Mouse (Mus musculus) heart, embryonic 13.5 days (tissue): Measurements from ENCODE around the gene Alox5. TPM values are rescaled to one million over a fixed set of nuclear protein-coding genes. Genes with fewer than 3 reads are reported as not detected.
"Not testable (repeated sequence)": the region's sequence is repeated elsewhere in the genome, so short reads cannot be mapped to it uniquely, and the experiment has no call there.

ENCODE experiments used
- ATAC-seq: fragments of 200-750 bp; cut with Nextera tagmentation; 2 replicates; pipeline ENCODE4 v1.8.0; 2017; ENCODE audit warnings: moderate TSS enrichment; ENCODE audit not compliant: insufficient number of reproducible peaks, low FRiP score, low TSS enrichment; ENCODE audit errors: extremely low read depth
- H3K27ac ChIP-seq: fragments of 300-500 bp; sonication (generic); replicated peaks from 2 replicates; pipeline ENCODE4 v1.5.1; 2015; ENCODE audit warnings: moderate library complexity, mild to moderate bottlenecking, inconsistent platforms
- H3K27me3 ChIP-seq: fragments of 300-500 bp; sonication (generic); replicated peaks from 2 replicates; pipeline ENCODE4 v1.6.1; 2015; ENCODE audit warnings: mild to moderate bottlenecking, inconsistent platforms
- H3K36me3 ChIP-seq: fragments of 300-500 bp; sonication (generic); 2 replicates; pipeline ENCODE4 v1.6.1; 2015; ENCODE audit warnings: mild to moderate bottlenecking, inconsistent platforms
- H3K4me1 ChIP-seq: fragments of 300-500 bp; sonication (generic); 2 replicates; pipeline ENCODE4 v1.6.1; 2015; ENCODE audit warnings: inconsistent platforms
- H3K4me2 ChIP-seq: fragments of 300-500 bp; sonication (generic); 2 replicates; pipeline ENCODE4 v1.6.1; 2015; ENCODE audit warnings: inconsistent platforms, mild to moderate bottlenecking, moderate library complexity
- H3K4me3 ChIP-seq: fragments of 300-500 bp; sonication (generic); 2 replicates; pipeline ENCODE4 v1.5.1; 2015; ENCODE audit warnings: moderate library complexity, mild to moderate bottlenecking, inconsistent platforms
- H3K9ac ChIP-seq: fragments of 300-500 bp; sonication (generic); 2 replicates; pipeline ENCODE4 v1.6.1; 2015; ENCODE audit warnings: inconsistent platforms, mild to moderate bottlenecking, moderate library complexity
- H3K9me3 ChIP-seq: fragments of 300-500 bp; sonication (generic); 2 replicates; pipeline ENCODE4 v1.6.1; 2016; ENCODE audit warnings: inconsistent platforms
- WGBS: fragments of 180-500 bp; shearing (Covaris S2); methylation state at CpG from one replicate; pipeline ENCODE4 v1.1.7; 2015; ENCODE audit warnings: mixed read lengths; 5-methylcytosine and 5-hydroxymethylcytosine counted together
- polyA plus RNA-seq: library from polyadenylated mRNA; unstranded; fragments of >200 nt; fragmentation: Nextera tagmentation; extraction: Ambion mirVana; gene quantifications from 2 replicates; pipeline ENCODE4 v1.2.1, GENCODE M21; 2015

The Alox5 gene
- 2.6 and 2.9 TPM in 2 replicates for polyA plus RNA-seq

DNA sequence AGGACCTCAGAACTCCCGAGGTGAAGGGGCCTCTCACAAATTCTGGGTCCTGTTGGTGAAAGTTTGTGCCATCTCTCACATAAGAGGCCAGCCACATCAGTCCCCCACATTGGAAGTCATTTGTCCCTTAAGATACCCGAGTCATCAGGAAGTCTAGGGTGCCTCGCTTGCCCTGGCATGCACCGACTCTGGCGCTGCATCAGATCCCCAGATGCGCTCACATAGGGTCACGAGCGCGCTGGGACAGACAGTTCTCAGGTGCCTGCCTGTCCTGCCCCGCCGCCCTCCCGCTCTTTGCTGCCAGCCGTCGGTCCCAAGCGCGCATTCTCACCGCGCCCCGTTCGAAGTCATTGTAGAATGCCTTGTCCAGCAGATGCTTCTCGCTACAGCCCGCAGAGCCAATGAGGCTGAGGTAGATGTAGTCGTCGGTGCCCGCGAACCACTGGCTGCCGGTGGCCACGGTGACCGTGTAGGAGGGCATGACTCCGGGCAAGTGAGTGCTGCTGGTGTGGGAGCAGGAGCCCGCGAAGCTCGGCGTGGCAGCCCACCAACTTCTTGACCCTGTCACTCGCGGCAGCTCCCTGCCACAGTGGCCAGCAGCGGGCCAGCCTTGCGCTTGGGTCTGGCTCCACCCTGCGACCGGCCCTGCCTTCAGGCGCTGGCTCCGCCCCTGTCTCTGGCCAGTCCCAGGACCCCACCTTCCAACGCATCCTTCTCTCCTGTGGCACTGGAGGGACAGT lies at the start of gene Alox5:
Gene Alox5 (minus strand): TSS at position 635 of the 740 bp plus-strand sequence.
- Histone ChIP-seq H3K27ac (no peak within 1 kb of the TSS), H3K36me3 (no peaks in the 10 kb centered on the region), H3K4me2 (peak within 1 kb of the TSS; percentile 77), H3K27me3 (peaks cover 49% of the 10 kb centered on the region), H3K9ac (peak within 1 kb of the TSS; percentile 33; the same call in 1 of the 2 replicates), H3K4me1 (peaks cover 9% of the 10 kb centered on the region; the same call in 1 of the 2 replicates), H3K9me3 (no peaks in the 10 kb centered on the region), H3K4me3 (peak within 1 kb of the TSS; percentile 52)
- 2% methylated on average over 43 of the region's 43 CpGs for WGBS
- ATAC-seq: no peak

DNA sequence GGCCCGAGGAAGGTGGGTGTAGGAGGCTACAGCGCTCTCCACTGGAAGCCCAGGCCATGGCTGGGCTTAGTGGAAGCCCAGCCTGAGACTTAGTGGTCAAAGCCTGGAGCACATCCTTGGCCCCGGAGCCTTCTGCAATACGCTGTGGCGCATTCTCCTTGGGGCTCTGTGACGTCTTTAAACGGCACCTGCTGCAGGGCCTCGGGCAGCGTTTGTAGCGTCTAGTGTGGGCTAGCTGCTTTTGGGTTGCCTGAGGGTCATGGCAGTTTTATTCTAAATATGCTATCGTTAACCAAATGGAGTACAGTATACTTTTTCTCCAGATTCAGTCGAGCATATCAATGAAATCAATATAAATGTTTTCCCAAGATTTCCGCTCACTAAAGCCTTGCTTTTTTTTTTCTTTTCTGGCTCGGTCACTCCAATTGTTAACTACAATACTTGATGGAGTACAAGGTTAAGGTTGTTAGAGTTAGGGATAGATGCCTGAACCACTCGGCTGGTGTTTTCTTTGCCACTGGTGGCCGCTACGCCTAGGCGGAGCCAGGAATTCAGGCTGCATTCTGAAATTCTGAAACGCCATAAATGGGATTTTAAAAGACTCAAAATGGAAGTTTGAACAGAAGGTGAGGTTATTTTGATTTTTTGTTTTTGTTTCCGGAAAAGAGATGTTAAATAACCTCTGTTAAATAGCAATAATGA lies 45.5 kb upstream of the Alox5 start, which contains the start of gene Olfr212:
Gene Olfr212 (plus strand): TSS at position 215 of the 702 bp plus-strand sequence.
- WGBS: 85% methylated on average over 20 of the region's 20 CpGs
- not testable (repeated sequence) for H3K9ac ChIP-seq, H3K36me3 ChIP-seq, H3K4me2 ChIP-seq, H3K4me1 ChIP-seq, H3K4me3 ChIP-seq, ATAC-seq, H3K27ac ChIP-seq, H3K27me3 ChIP-seq
- peaks cover 23% of the 10 kb centered on the region for H3K9me3 ChIP-seq

DNA sequence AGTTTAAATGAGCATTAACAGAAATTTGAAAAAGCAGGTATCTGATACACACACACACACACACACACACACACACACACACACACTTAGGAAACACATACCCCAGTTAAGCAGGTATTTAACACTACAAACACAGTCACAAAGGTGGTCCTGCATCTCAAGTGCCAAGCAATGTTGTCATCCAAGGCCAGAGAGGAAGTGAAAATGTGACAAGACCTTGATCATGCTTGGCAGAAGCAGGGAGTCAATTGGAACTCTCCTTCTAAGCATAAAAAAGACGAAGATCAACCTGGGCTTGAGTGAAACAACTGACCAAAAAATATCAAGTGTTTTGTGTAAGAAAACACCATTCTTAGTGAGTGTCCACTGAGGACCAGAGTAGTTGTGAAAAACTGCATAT lies 35.0 kb upstream of the Alox5 start:
- H3K9me3 ChIP-seq: no peaks in the 10 kb centered on the region
- H3K27ac ChIP-seq: no peak overlapping the region
- no peaks in the 10 kb centered on the region for H3K27me3 ChIP-seq
- no peak overlapping the region for H3K4me3 ChIP-seq
- H3K36me3 ChIP-seq: no peaks in the 10 kb centered on the region
- no peak overlapping the region for H3K4me2 ChIP-seq
- H3K9ac ChIP-seq: no peak overlapping the region
- ATAC-seq: no peak
- 61% methylated on average over 1 of the region's 1 CpGs for WGBS
- no peaks in the 10 kb centered on the region for H3K4me1 ChIP-seq

- no peaks in the 10 kb centered on the region for H3K36me3 ChIP-seq
- H3K4me1 ChIP-seq: no peaks in the 10 kb centered on the region
- WGBS: 73% methylated on average over 5 of the region's 5 CpGs
- H3K4me2 ChIP-seq: no peak overlapping the region
- no peaks in the 10 kb centered on the region for H3K27me3 ChIP-seq
- no peak for ATAC-seq
- no peaks in the 10 kb centered on the region for H3K9me3 ChIP-seq
- H3K27ac ChIP-seq: no peak overlapping the region
- H3K9ac ChIP-seq: no peak overlapping the region
- H3K4me3 ChIP-seq: no peak overlapping the region
Measured at GRCm38 (mm10) chr6:116493742-116494141, 32.8 kb upstream of the Alox5 start.

- Histone ChIP-seq H3K4me2 (no peak within 1 kb of the TSS), H3K4me3 (no peak within 1 kb of the TSS), H3K36me3 (no peaks in the 10 kb centered on the region), H3K9ac (no peak within 1 kb of the TSS), H3K9me3 (no peaks in the 10 kb centered on the region), H3K27me3 (no peaks in the 10 kb centered on the region), H3K27ac (no peak within 1 kb of the TSS), H3K4me1 (no peaks in the 10 kb centered on the region)
- 67% methylated on average over 4 of the region's 4 CpGs for WGBS
- no peak for ATAC-seq
Measured at GRCm38 (mm10) chr6:116488791-116489190, 27.8 kb upstream of the Alox5 start, which contains the start of gene Olfr211. TSS of gene Olfr211 (plus strand) at chr6:116489091.

DNA sequence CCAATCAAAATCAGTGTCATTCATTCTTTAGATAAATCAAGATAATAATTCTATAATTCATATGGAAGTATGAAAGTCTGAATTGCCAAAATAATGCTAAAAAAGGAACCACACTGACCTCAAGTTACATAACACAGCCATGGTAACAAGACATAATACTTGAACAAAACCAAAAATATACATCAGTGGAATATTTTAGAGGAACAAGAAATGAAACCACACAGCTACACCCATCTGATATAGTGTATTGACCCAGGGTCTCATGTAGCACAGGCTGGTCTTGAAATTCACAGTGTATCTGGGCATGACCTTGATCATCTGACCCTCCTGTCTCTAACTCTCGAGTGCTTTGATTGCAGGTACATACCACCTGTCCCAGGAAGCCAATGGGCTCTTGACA lies 25.9 kb upstream of the Alox5 start:
- WGBS: 41% methylated on average over 1 of the region's 1 CpGs
- Histone ChIP-seq H3K27me3 (no peaks in the 10 kb centered on the region), H3K9ac (no peak overlapping the region), H3K27ac (no peak overlapping the region), H3K4me1 (no peaks in the 10 kb centered on the region), H3K4me3 (no peak overlapping the region), H3K4me2 (no peak overlapping the region), H3K9me3 (no peaks in the 10 kb centered on the region), H3K36me3 (no peaks in the 10 kb centered on the region)
- no peak for ATAC-seq

DNA sequence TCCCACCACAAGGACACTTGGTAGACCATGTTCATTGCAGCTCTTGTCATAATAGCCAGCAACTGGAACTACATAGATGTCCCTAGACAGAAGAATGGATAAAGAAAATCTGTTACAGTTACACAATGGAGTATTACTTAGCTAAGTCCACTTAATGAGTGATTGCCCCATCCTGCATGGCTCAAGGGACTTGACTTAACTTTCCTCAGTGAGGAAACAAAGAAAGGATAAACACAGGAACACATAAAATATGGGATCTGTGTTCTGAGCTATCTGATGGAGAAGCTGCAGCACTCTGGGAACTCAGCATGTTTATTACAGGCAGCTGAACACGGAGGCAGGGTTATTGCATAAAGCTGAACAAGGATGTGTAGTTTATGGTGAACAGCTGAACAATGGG lies 24.1 kb upstream of the Alox5 start:
- no peak overlapping the region for H3K27ac ChIP-seq
- no peaks in the 10 kb centered on the region for H3K4me1 ChIP-seq
- H3K9ac ChIP-seq: no peak overlapping the region
- H3K36me3 ChIP-seq: no peaks in the 10 kb centered on the region
- no peaks in the 10 kb centered on the region for H3K27me3 ChIP-seq
- 61% methylated on average over 1 of the region's 1 CpGs for WGBS
- ATAC-seq: no peak
- H3K9me3 ChIP-seq: no peaks in the 10 kb centered on the region
- no peak overlapping the region for H3K4me2 ChIP-seq
- H3K4me3 ChIP-seq: no peak overlapping the region

DNA sequence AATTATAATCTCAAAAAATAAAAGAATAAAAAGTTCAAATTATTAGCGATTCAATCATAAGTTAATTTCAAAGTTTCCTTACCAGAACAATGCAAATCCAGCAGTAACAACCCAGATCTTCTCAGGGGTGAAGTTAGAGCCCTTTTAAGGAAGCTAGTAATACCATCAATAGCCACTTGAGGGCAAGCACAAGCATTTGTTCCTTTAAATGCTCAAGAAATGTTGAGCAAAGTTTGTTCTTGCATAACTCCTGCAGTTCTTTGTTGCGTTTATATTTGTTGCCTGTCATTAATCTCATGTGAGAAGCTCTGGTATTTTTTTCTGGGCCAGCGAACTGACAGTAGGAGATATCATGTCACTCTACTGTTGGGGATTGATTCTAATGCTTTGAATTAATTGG lies 7.1 kb upstream of the Alox5 start:
- ATAC-seq: no peak
- 22% methylated on average over 3 of the region's 3 CpGs for WGBS
- no peak overlapping the region for H3K27ac ChIP-seq

GRCm38 (mm10) chr6:116459232-116459631 lies 1.7 kb downstream of the Alox5 start:
- Histone ChIP-seq H3K27me3 (peaks cover 47% of the 10 kb centered on the region), H3K4me1 (peaks cover 9% of the 10 kb centered on the region; the same call in 1 of the 2 replicates), H3K9me3 (no peaks in the 10 kb centered on the region), H3K4me2 (no peak overlapping the region), H3K9ac (no peak overlapping the region), H3K27ac (no peak overlapping the region), H3K36me3 (no peaks in the 10 kb centered on the region), H3K4me3 (no peak overlapping the region)
- 68% methylated on average over 2 of the region's 2 CpGs for WGBS
- ATAC-seq: no peak

More for the DNA sequence above, 7.1 kb upstream of the Alox5 start:
- Histone ChIP-seq H3K27me3 (peaks cover 6% of the 10 kb centered on the region), H3K4me3 (no peak overlapping the region), H3K4me1 (no peaks in the 10 kb centered on the region), H3K4me2 (no peak overlapping the region), H3K9me3 (no peaks in the 10 kb centered on the region), H3K36me3 (no peaks in the 10 kb centered on the region), H3K9ac (no peak overlapping the region)

- no peaks in the 10 kb centered on the region for H3K36me3 ChIP-seq
- peaks cover 9% of the 10 kb centered on the region; the same call in 1 of the 2 replicates for H3K4me1 ChIP-seq
- H3K9me3 ChIP-seq: no peaks in the 10 kb centered on the region
- H3K27ac ChIP-seq: no peak overlapping the region
- ATAC-seq: no peak
- peaks cover 46% of the 10 kb centered on the region for H3K27me3 ChIP-seq
- no peak overlapping the region for H3K4me2 ChIP-seq
- no peak overlapping the region for H3K4me3 ChIP-seq
- 38% methylated on average over 4 of the region's 4 CpGs for WGBS
- H3K9ac ChIP-seq: no peak overlapping the region
Measured at GRCm38 (mm10) chr6:116458728-116459127, 2.2 kb downstream of the Alox5 start.

- H3K36me3 ChIP-seq: no peaks in the 10 kb centered on the region
- WGBS: 25% methylated on average over 1 of the region's 1 CpGs
- H3K9me3 ChIP-seq: no peaks in the 10 kb centered on the region
- H3K4me1 ChIP-seq: peaks cover 14% of the 10 kb centered on the region; the same call in 1 of the 2 replicates
- no peak overlapping the region for H3K4me3 ChIP-seq
- H3K27ac ChIP-seq: no peak overlapping the region
- no peak overlapping the region for H3K9ac ChIP-seq
- H3K4me2 ChIP-seq: no peak overlapping the region
- no peak for ATAC-seq
- peaks cover 27% of the 10 kb centered on the region for H3K27me3 ChIP-seq
Measured at GRCm38 (mm10) chr6:116456482-116456881, 4.5 kb downstream of the Alox5 start.
